Mouse (Mus musculus) ES-CJ7 (cell line): ENCODE data around the gene Gm14440.
"Not testable (repeated sequence)": the region's sequence is repeated elsewhere in the genome, so short reads cannot be mapped to it uniquely, and the experiment has no call there.

ENCODE experiments used
- DNase-seq: peaks from one replicate; pipeline ENCODE4 v3.0.0; 2011; ENCODE audit warnings: low read depth, low spot score

The Gm14440 gene

GRCm38 (mm10) chr2:175274825-175275224 lies at the start of gene Gm14440:
Gm14440 (plus strand) TSS chr2:175275125.
- DNase-seq, result not testable (repeated sequence)
